Mouse (Mus musculus) heart, embryonic 14.5 days (tissue): Measurements from ENCODE around the gene Slc18b1. TPM values are rescaled to one million over a fixed set of nuclear protein-coding genes. Genes with fewer than 3 reads are reported as not detected.
A peak's percentile ranks its signal among the peaks of the same experiment; 100 is the strongest.
"Not testable (repeated sequence)": the region's sequence is repeated elsewhere in the genome, so short reads cannot be mapped to it uniquely, and the experiment has no call there.

Source experiments
- ATAC-seq: fragments of 200-750 bp; cut with Nextera tagmentation; 2 replicates; pipeline ENCODE4 v1.8.0; 2017; ENCODE audit warnings: low read depth, moderate TSS enrichment; ENCODE audit not compliant: insufficient number of reproducible peaks, insufficient read depth, low FRiP score
- H3K27ac ChIP-seq, 2 experiments: fragments of 200-500 bp in 1 of 2; fragments of 300-500 bp in 1 of 2; sonication (generic) in 1 of 2; replicated peaks in 1 of 2; 2 replicates each; pipeline ENCODE4 v1.5.1; 2012 to 2014; ENCODE audit warnings: low read depth in 2 of 2, low read length in 2 of 2, control low read depth in 1 of 2, mild to moderate bottlenecking in 1 of 2, mixed read lengths in 1 of 2; ENCODE audit not compliant: control insufficient read depth in 1 of 2, insufficient read depth in 1 of 2
- H3K27me3 ChIP-seq: fragments of 300-500 bp; sonication (generic); 2 replicates; pipeline ENCODE4 v1.6.1; 2014; ENCODE audit warnings: mild to moderate bottlenecking, low read length, control low read depth; ENCODE audit not compliant: control insufficient read depth, insufficient read depth
- H3K36me3 ChIP-seq: fragments of 300-500 bp; sonication (generic); 2 replicates; pipeline ENCODE4 v1.6.1; 2014; ENCODE audit warnings: mild to moderate bottlenecking, control low read depth, low read length, mixed read lengths; ENCODE audit not compliant: control insufficient read depth, insufficient read depth
- H3K4me1 ChIP-seq, 2 experiments: fragments of 200-500 bp in 1 of 2; fragments of 300-500 bp in 1 of 2; sonication (generic) in 1 of 2; 2 replicates each; pipeline ENCODE4 v1.6.1; 2012 to 2014; ENCODE audit warnings: low read length in 2 of 2, control low read depth in 1 of 2, mixed read lengths in 1 of 2; ENCODE audit not compliant: control insufficient read depth in 2 of 2, insufficient read depth in 2 of 2
- H3K4me2 ChIP-seq: fragments of 300-500 bp; sonication (generic); 2 replicates; pipeline ENCODE4 v1.6.1; 2014; ENCODE audit warnings: mild to moderate bottlenecking, low read length
- H3K4me3 ChIP-seq, 2 experiments: fragments of 200-500 bp in 1 of 2; fragments of 300-500 bp in 1 of 2; sonication (generic) in 1 of 2; 2 replicates each; pipeline ENCODE4 v1.5.1; 2012 to 2014; ENCODE audit warnings: low read length in 2 of 2, mild to moderate bottlenecking in 2 of 2, control low read depth in 1 of 2, low read depth in 1 of 2, moderate library complexity in 1 of 2; ENCODE audit not compliant: control insufficient read depth in 1 of 2, insufficient read depth in 1 of 2
- H3K9ac ChIP-seq: fragments of 300-500 bp; sonication (generic); 2 replicates; pipeline ENCODE4 v1.6.1; 2014; ENCODE audit warnings: mild to moderate bottlenecking, low read length
- H3K9me3 ChIP-seq: fragments of 300-500 bp; sonication (generic); 2 replicates; pipeline ENCODE4 v1.6.1; 2016; ENCODE audit warnings: low read length, control low read depth; ENCODE audit not compliant: control insufficient read depth
- WGBS: fragments of 180-500 bp; shearing (Covaris S2); extraction: QIAGEN DNeasy Blood & Tissue Kit; methylation state at CpG from one replicate; pipeline ENCODE4 v1.1.7; 2014; 5-methylcytosine and 5-hydroxymethylcytosine counted together
- polyA plus RNA-seq: library from polyadenylated mRNA; unstranded; fragments of >200 nt; fragmentation: Nextera tagmentation; extraction: Ambion mirVana; gene quantifications from 2 replicates; pipeline ENCODE4 v1.2.1, GENCODE M21; 2014

Slc18b1 gene
- polyA plus RNA-seq, 1 experiment from 2014 or later, result 11.4 TPM

GRCm38 (mm10) chr10:23783493-23783884 is 13.3 kb upstream of the Slc18b1 start:
- Histone ChIP-seq H3K4me1 (peaks cover 3 to 16% of the 10 kb centered on the region in 2 experiments), H3K4me2 (no peak overlapping the region), H3K27me3 (no peaks in the 10 kb centered on the region), H3K27ac (no peak overlapping the region), H3K9ac (no peak overlapping the region), H3K4me3 (no peak overlapping the region), H3K36me3 (peaks cover 47% of the 10 kb centered on the region), H3K9me3 (no peaks in the 10 kb centered on the region)
- 35% methylated on average over 2 of the region's 2 CpGs for WGBS
- ATAC-seq, result no peak

GRCm38 (mm10) chr10:23784121-23784520 is 12.7 kb upstream of the Slc18b1 start:
- H3K9ac ChIP-seq, result no peak overlapping the region
- H3K4me3 ChIP-seq, result no peak overlapping the region
- 54% methylated on average over 2 of the region's 2 CpGs for WGBS
- no peak for ATAC-seq
- H3K27me3 ChIP-seq, result no peaks in the 10 kb centered on the region
- H3K9me3 ChIP-seq, result no peaks in the 10 kb centered on the region
- H3K4me1 ChIP-seq, result peaks cover 3 to 19% of the 10 kb centered on the region in 2 experiments
- no peak overlapping the region for H3K4me2 ChIP-seq
- H3K27ac ChIP-seq, result no peak overlapping the region
- peaks cover 44% of the 10 kb centered on the region for H3K36me3 ChIP-seq

- H3K27ac ChIP-seq, H3K27me3 ChIP-seq, ATAC-seq, H3K9me3 ChIP-seq: not testable (repeated sequence)
- Histone ChIP-seq H3K36me3 (peaks cover 40% of the 10 kb centered on the region), H3K4me2 (peak overlapping the region; percentile 79), H3K9ac (peak overlapping the region; percentile 96), H3K4me1 (peaks cover 3 to 19% of the 10 kb centered on the region in 2 experiments), H3K4me3 (peak overlapping the region; percentile 21 to 78; a peak in 3 of 4 replicates)
- WGBS, result 39% methylated on average over 7 of the region's 7 CpGs
Observed at GRCm38 (mm10) chr10:23785599-23785998, 11.2 kb upstream of the Slc18b1 start.

GRCm38 (mm10) chr10:23786040-23786439 is 10.7 kb upstream of the Slc18b1 start:
- peak overlapping the region in 1 of 2 experiments; percentile 61; a peak in 1 of 4 replicates for H3K27ac ChIP-seq
- WGBS, result 1% methylated on average over 4 of the region's 4 CpGs
- H3K9ac ChIP-seq, result peak overlapping the region; percentile 96
- H3K27me3 ChIP-seq, result no peaks in the 10 kb centered on the region
- H3K4me2 ChIP-seq, result peak overlapping the region; percentile 79
- ATAC-seq, result no peak
- H3K36me3 ChIP-seq, result peaks cover 36% of the 10 kb centered on the region
- no peaks in the 10 kb centered on the region for H3K9me3 ChIP-seq
- peak overlapping the region; percentile 78 to 95 for H3K4me3 ChIP-seq
- H3K4me1 ChIP-seq, result peaks cover 3 to 19% of the 10 kb centered on the region in 2 experiments

- peaks cover 3 to 19% of the 10 kb centered on the region in 2 experiments for H3K4me1 ChIP-seq
- H3K27ac ChIP-seq, result peak overlapping the region; percentile 56 to 61
- not testable (repeated sequence) for H3K9me3 ChIP-seq, H3K27me3 ChIP-seq
- peak overlapping the region; percentile 96 for H3K9ac ChIP-seq
- under 1% methylated on average over 23 of the region's 23 CpGs for WGBS
- peak overlapping the region; percentile 78 to 95 for H3K4me3 ChIP-seq
- H3K4me2 ChIP-seq, result peak overlapping the region; percentile 79
- peak; percentile 7; the same call in 1 of the 2 replicates for ATAC-seq
- H3K36me3 ChIP-seq, result peaks cover 36% of the 10 kb centered on the region
Observed at GRCm38 (mm10) chr10:23786631-23787038, 10.2 kb upstream of the Slc18b1 start.

GRCm38 (mm10) chr10:23787062-23787821 is 9.5 kb upstream of the Slc18b1 start, which contains the start of gene Rps12:
Gene Rps12 (minus strand): TSS chr10:23787275.
- H3K4me2 ChIP-seq, result peak within 1 kb of the TSS; percentile 79
- peak within 1 kb of the TSS; percentile 96 for H3K9ac ChIP-seq
- peak within 1 kb of the TSS; percentile 74 to 96 for H3K27ac ChIP-seq
- under 1% methylated on average over 51 of the region's 51 CpGs for WGBS
- peak; percentile 96 for ATAC-seq
- H3K9me3 ChIP-seq, result no peaks in the 10 kb centered on the region
- H3K27me3 ChIP-seq, result no peaks in the 10 kb centered on the region
- peaks cover 36% of the 10 kb centered on the region for H3K36me3 ChIP-seq
- peaks cover 3 to 19% of the 10 kb centered on the region in 2 experiments for H3K4me1 ChIP-seq
- H3K4me3 ChIP-seq, result peak within 1 kb of the TSS; percentile 78 to 95

- 7% methylated on average over 8 of the region's 8 CpGs for WGBS
- no peaks in the 10 kb centered on the region for H3K9me3 ChIP-seq
- peak overlapping the region; percentile 74 to 96 for H3K27ac ChIP-seq
- no peaks in the 10 kb centered on the region for H3K27me3 ChIP-seq
- peak overlapping the region; percentile 83 for H3K9ac ChIP-seq
- peak overlapping the region; percentile 70 for H3K4me2 ChIP-seq
- H3K4me1 ChIP-seq, result peaks cover 3 to 19% of the 10 kb centered on the region in 2 experiments
- no peak for ATAC-seq
- H3K4me3 ChIP-seq, result peak overlapping the region; percentile 72 to 78; a peak in 3 of 4 replicates
- H3K36me3 ChIP-seq, result peaks cover 31% of the 10 kb centered on the region
Observed at GRCm38 (mm10) chr10:23788056-23788600, 8.7 kb upstream of the Slc18b1 start.
